Mouse (Mus musculus) thymus, postnatal 4 days (tissue): ENCODE measurements around the gene Lipn.

Source experiments
- DNase-seq: peaks from one replicate; pipeline ENCODE4 v3.0.0; 2021

Lipn gene

GRCm38 (mm10) chr19:34066779-34067472, at the start of gene Lipn:
Gene Lipn (plus strand): TSS chr19:34067358.
- no peak for DNase-seq

- no peak for DNase-seq
Observed at GRCm38 (mm10) chr19:34021440-34022172, 45.6 kb upstream of the Lipn start.

GRCm38 (mm10) chr19:34022759-34023158, 44.4 kb upstream of the Lipn start:
- no peak for DNase-seq

- no peak for DNase-seq
Observed at GRCm38 (mm10) chr19:34039731-34040130, 27.4 kb upstream of the Lipn start.

GRCm38 (mm10) chr19:34043008-34043407, 24.1 kb upstream of the Lipn start:
- DNase-seq: no peak

- DNase-seq: no peak
Observed at GRCm38 (mm10) chr19:34049371-34050039, 17.7 kb upstream of the Lipn start.

GRCm38 (mm10) chr19:34051502-34051901, 15.7 kb upstream of the Lipn start:
- no peak for DNase-seq

- DNase-seq: no peak
Observed at GRCm38 (mm10) chr19:34063547-34063946, 3.6 kb upstream of the Lipn start.

- DNase-seq: no peak
Observed at GRCm38 (mm10) chr19:34064059-34064458, 3.1 kb upstream of the Lipn start.

GRCm38 (mm10) chr19:34074239-34074638, 7.1 kb downstream of the Lipn start:
- DNase-seq: no peak

GRCm38 (mm10) chr19:34078130-34078529, 11.0 kb downstream of the Lipn start:
- no peak for DNase-seq

- DNase-seq: no peak
Observed at GRCm38 (mm10) chr19:34089011-34089680, 22.0 kb downstream of the Lipn start.

GRCm38 (mm10) chr19:34095381-34095780, 28.2 kb downstream of the Lipn start:
- DNase-seq: no peak

GRCm38 (mm10) chr19:34096228-34096627, 29.1 kb downstream of the Lipn start:
- no peak for DNase-seq

- no peak for DNase-seq
Observed at GRCm38 (mm10) chr19:34100633-34101032, 33.5 kb downstream of the Lipn start, which contains the start of gene Lipm. Gene Lipm (plus strand): TSS chr19:34100933.

GRCm38 (mm10) chr19:34101888-34102287, 34.7 kb downstream of the Lipn start:
- no peak for DNase-seq

GRCm38 (mm10) chr19:34104841-34105240, 37.7 kb downstream of the Lipn start:
- DNase-seq: no peak

GRCm38 (mm10) chr19:34119102-34119501, 51.9 kb downstream of the Lipn start:
- no peak for DNase-seq

- DNase-seq: no peak
Observed at GRCm38 (mm10) chr19:34119653-34120052, 52.5 kb downstream of the Lipn start.

GRCm38 (mm10) chr19:34120107-34120731, 53.1 kb downstream of the Lipn start:
- no peak for DNase-seq
